Mouse (Mus musculus): ENCODE measurements around the gene Hck. TPM values are rescaled to one million over a fixed set of nuclear protein-coding genes. Genes with fewer than 3 reads are reported as not detected.

The Hck gene
- total RNA-seq, 2 experiments from 2014 or later: 0.20 to 0.30 TPM

- intact Hi-C loops (cut with DNase I): loop anchor here (5.0 kb wide), 2 partner anchors 95 to 440 kb away; partner anchors contain the start of genes Plagl2 and Pofut1
- DNase-seq: no peak
These were observed 39.0 kb downstream of the Hck start for GRCm38 (mm10) chr2:153147236-153147635.

GRCm38 (mm10) chr2:153147715-153148114, 39.4 kb downstream of the Hck start:
- intact Hi-C loops (cut with DNase I): loop anchor here (2.0 to 5.0 kb wide), 3 partner anchors 95 to 440 kb away; partner anchors contain the start of genes Plagl2 and Pofut1
- DNase-seq: peak; percentile 35 to 48

- intact Hi-C loops (cut with DNase I): loop anchor here (2.0 to 5.0 kb wide), 3 partner anchors 93 to 438 kb away; partner anchors contain the start of genes Plagl2 and Pofut1
- no peak for DNase-seq
These were observed 41.5 kb downstream of the Hck start for GRCm38 (mm10) chr2:153149742-153150141.

- no peak for DNase-seq
- intact Hi-C loops (cut with DNase I): no loop called here
These were observed 42.8 kb downstream of the Hck start for GRCm38 (mm10) chr2:153151026-153151425.

GRCm38 (mm10) chr2:153151926-153152665, 43.8 kb downstream of the Hck start:
- no peak for DNase-seq
- intact Hi-C loops (cut with DNase I): no loop called here

- intact Hi-C loops (cut with DNase I): no loop called here
- no peak for DNase-seq
These were observed 44.8 kb downstream of the Hck start for GRCm38 (mm10) chr2:153153033-153153450.

GRCm38 (mm10) chr2:153157270-153157669, 49.0 kb downstream of the Hck start:
- intact Hi-C loops (cut with DNase I): no loop called here

GRCm38 (mm10) chr2:153160133-153160532, 51.9 kb downstream of the Hck start:
- intact Hi-C loops (cut with DNase I): loop anchor here (5.0 kb wide), 1 partner anchor 72 kb away; no protein-coding TSS in a partner anchor
- no peak for DNase-seq

More at GRCm38 (mm10) chr2:153157270-153157669, 49.0 kb downstream of the Hck start:
- DNase-seq: no peak

GRCm38 (mm10) chr2:153160844-153161683, 52.8 kb downstream of the Hck start, which contains the start of gene Tm9sf4:
Gene Tm9sf4 (plus strand): TSS chr2:153161303.
- peak; percentile 76 to 90 for DNase-seq
- intact Hi-C loops (cut with DNase I): loop anchor here (5.0 kb wide), 1 partner anchor 71 kb away; no protein-coding TSS in a partner anchor

GRCm38 (mm10) chr2:153161684-153162080, 53.4 kb downstream of the Hck start:
- intact Hi-C loops (cut with DNase I): loop anchor here (5.0 kb wide), 1 partner anchor 71 kb away; no protein-coding TSS in a partner anchor
- DNase-seq: no peak

- intact Hi-C loops (cut with DNase I): no loop called here
- DNase-seq: no peak
These were observed 58.9 kb downstream of the Hck start for GRCm38 (mm10) chr2:153167136-153167535.

GRCm38 (mm10) chr2:153168134-153168820, 60.0 kb downstream of the Hck start:
- no peak for DNase-seq
- intact Hi-C loops (cut with DNase I): no loop called here

- no peak for DNase-seq
- intact Hi-C loops (cut with DNase I): no loop called here
These were observed 62.4 kb downstream of the Hck start for GRCm38 (mm10) chr2:153170490-153171224.

GRCm38 (mm10) chr2:153171966-153172365, 63.7 kb downstream of the Hck start:
- intact Hi-C loops (cut with DNase I): no loop called here
- no peak for DNase-seq

- intact Hi-C loops (cut with DNase I): no loop called here
- DNase-seq: no peak
These were observed 67.8 kb downstream of the Hck start for GRCm38 (mm10) chr2:153175995-153176570.

GRCm38 (mm10) chr2:153177188-153177587, 68.9 kb downstream of the Hck start:
- intact Hi-C loops (cut with DNase I): no loop called here
- no peak for DNase-seq

GRCm38 (mm10) chr2:153179126-153179860, 71.0 kb downstream of the Hck start:
- intact Hi-C loops (cut with DNase I): no loop called here
- DNase-seq: no peak

- intact Hi-C loops (cut with DNase I): no loop called here
- DNase-seq: no peak
These were observed 71.7 kb downstream of the Hck start for GRCm38 (mm10) chr2:153179961-153180360.

GRCm38 (mm10) chr2:153186176-153186591, 77.9 kb downstream of the Hck start:
- intact Hi-C loops (cut with DNase I): no loop called here

More at GRCm38 (mm10) chr2:153186176-153186591, 77.9 kb downstream of the Hck start:
- DNase-seq: no peak

Measured in gastrocnemius, postnatal 36 days (tissue).